Mouse (Mus musculus) erythroblast, embryonic 14.5 days (primary cell): Measurements from ENCODE around the gene Slfn9. TPM values are rescaled to one million over a fixed set of nuclear protein-coding genes. Genes with fewer than 3 reads are reported as not detected.

ENCODE experiments used
- H3K27me3 ChIP-seq: 2 replicates; pipeline ENCODE4 v1.6.1; 2012; ENCODE audit warnings: inconsistent platforms; ENCODE audit not compliant: control insufficient read depth
- H3K36me3 ChIP-seq: 2 replicates; pipeline ENCODE4 v1.6.1; 2012; ENCODE audit warnings: mild to moderate bottlenecking, inconsistent platforms; ENCODE audit not compliant: control insufficient read depth
- H3K4me1 ChIP-seq: 2 replicates; pipeline ENCODE4 v1.6.1; 2012; ENCODE audit warnings: inconsistent platforms; ENCODE audit not compliant: control insufficient read depth
- H3K4me3 ChIP-seq: replicated peaks from 2 replicates; pipeline ENCODE3; 2012; ENCODE audit warnings: moderate library complexity, mild to moderate bottlenecking, inconsistent platforms
- H3K9me3 ChIP-seq: 2 replicates; pipeline ENCODE4 v1.6.1; 2012; ENCODE audit warnings: low read length, inconsistent platforms, mixed read lengths; ENCODE audit not compliant: control insufficient read depth
- GATA1 ChIP-seq: IDR thresholded peaks from 2 replicates; pipeline ENCODE4 v1.6.1; 2012; ENCODE audit warnings: low read length, inconsistent platforms, mixed read lengths
- TAL1 ChIP-seq: IDR thresholded peaks from 3 replicates; pipeline ENCODE4 v1.6.1; 2012; ENCODE audit warnings: low read length, inconsistent platforms, mixed read lengths
- polyA plus RNA-seq: library from polyadenylated mRNA; stranded (reverse); fragments of >175 nt; gene quantifications from 2 replicates; pipeline ENCODE4 v1.2.3, GENCODE M21; 2012

Slfn9 gene
- polyA plus RNA-seq, 1 experiment = 0.46 TPM

- peaks cover 2% of the 10 kb centered on the region; the same call in 1 of the 2 replicates for H3K4me1 ChIP-seq
- peaks cover 6% of the 10 kb centered on the region; the same call in 1 of the 2 replicates for H3K27me3 ChIP-seq
- TF ChIP-seq TAL1 (no peak), GATA1 (no peak)
- no peaks in the 10 kb centered on the region for H3K9me3 ChIP-seq
- no peaks in the 10 kb centered on the region for H3K36me3 ChIP-seq
- H3K4me3 ChIP-seq = no peak overlapping the region
Measured at GRCm38 (mm10) chr11:82962215-82962614, 29.4 kb downstream of the Slfn9 start.

DNA sequence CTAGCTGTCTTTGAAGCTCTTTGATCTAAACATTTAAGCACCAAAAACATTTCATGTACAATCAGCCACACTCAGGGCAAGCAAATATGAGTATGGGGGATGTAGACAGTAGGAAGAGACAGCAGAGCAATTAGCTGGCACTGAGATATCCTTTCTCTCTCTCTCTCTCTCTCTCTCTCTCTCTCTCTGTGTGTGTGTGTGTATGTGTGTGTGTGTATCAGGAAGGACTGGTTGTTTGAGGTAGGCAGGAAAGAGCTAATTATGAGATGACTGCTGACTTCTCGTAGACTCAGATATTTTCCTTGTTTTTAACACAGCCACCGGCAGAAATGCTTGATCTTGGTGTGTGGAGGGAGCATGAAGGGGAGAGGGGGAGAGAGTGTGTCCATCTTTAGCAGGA, 29.9 kb downstream of the Slfn9 start:
- Histone ChIP-seq H3K4me3 (no peak overlapping the region), H3K27me3 (peaks cover 6% of the 10 kb centered on the region; the same call in 1 of the 2 replicates), H3K36me3 (no peaks in the 10 kb centered on the region), H3K9me3 (no peaks in the 10 kb centered on the region), H3K4me1 (peaks cover 2% of the 10 kb centered on the region; the same call in 1 of the 2 replicates)
- TF ChIP-seq TAL1 (no peak), GATA1 (no peak)

- no peaks in the 10 kb centered on the region; the same call in 1 of the 2 replicates for H3K4me1 ChIP-seq
- no peaks in the 10 kb centered on the region for H3K9me3 ChIP-seq
- H3K4me3 ChIP-seq = no peak overlapping the region
- no peaks in the 10 kb centered on the region for H3K36me3 ChIP-seq
- TF ChIP-seq GATA1 = no peak
- no peak for TF ChIP-seq TAL1
- H3K27me3 ChIP-seq = peaks cover 19% of the 10 kb centered on the region
Measured at GRCm38 (mm10) chr11:82959613-82960012, 32.0 kb downstream of the Slfn9 start.

- peaks cover 4% of the 10 kb centered on the region for H3K4me1 ChIP-seq
- H3K27me3 ChIP-seq = peaks cover 45% of the 10 kb centered on the region
- no peak overlapping the region for H3K4me3 ChIP-seq
- no peaks in the 10 kb centered on the region for H3K9me3 ChIP-seq
- no peaks in the 10 kb centered on the region for H3K36me3 ChIP-seq
- no peak for TF ChIP-seq GATA1
- TF ChIP-seq TAL1 = no peak
Measured at GRCm38 (mm10) chr11:82956925-82957324, 34.7 kb downstream of the Slfn9 start.

GRCm38 (mm10) chr11:82954631-82955030, 37.0 kb downstream of the Slfn9 start:
- Histone ChIP-seq H3K4me1 (peaks cover 6% of the 10 kb centered on the region), H3K27me3 (peaks cover 61% of the 10 kb centered on the region), H3K36me3 (no peaks in the 10 kb centered on the region), H3K4me3 (no peak overlapping the region), H3K9me3 (no peaks in the 10 kb centered on the region)
- TF ChIP-seq GATA1 (no peak), TAL1 (no peak)

- peaks cover 6% of the 10 kb centered on the region for H3K4me1 ChIP-seq
- H3K9me3 ChIP-seq = no peaks in the 10 kb centered on the region
- H3K4me3 ChIP-seq = no peak overlapping the region
- TF ChIP-seq TAL1 (no peak), GATA1 (no peak)
- H3K36me3 ChIP-seq = no peaks in the 10 kb centered on the region
- H3K27me3 ChIP-seq = peaks cover 75% of the 10 kb centered on the region
Measured at GRCm38 (mm10) chr11:82952612-82953542, 38.8 kb downstream of the Slfn9 start.

GRCm38 (mm10) chr11:82951865-82952611, 39.6 kb downstream of the Slfn9 start:
- Histone ChIP-seq H3K27me3 (peaks cover 75% of the 10 kb centered on the region), H3K4me1 (peaks cover 6% of the 10 kb centered on the region), H3K4me3 (no peak overlapping the region), H3K36me3 (no peaks in the 10 kb centered on the region), H3K9me3 (no peaks in the 10 kb centered on the region)
- TF ChIP-seq TAL1 (no peak), GATA1 (no peak)

DNA sequence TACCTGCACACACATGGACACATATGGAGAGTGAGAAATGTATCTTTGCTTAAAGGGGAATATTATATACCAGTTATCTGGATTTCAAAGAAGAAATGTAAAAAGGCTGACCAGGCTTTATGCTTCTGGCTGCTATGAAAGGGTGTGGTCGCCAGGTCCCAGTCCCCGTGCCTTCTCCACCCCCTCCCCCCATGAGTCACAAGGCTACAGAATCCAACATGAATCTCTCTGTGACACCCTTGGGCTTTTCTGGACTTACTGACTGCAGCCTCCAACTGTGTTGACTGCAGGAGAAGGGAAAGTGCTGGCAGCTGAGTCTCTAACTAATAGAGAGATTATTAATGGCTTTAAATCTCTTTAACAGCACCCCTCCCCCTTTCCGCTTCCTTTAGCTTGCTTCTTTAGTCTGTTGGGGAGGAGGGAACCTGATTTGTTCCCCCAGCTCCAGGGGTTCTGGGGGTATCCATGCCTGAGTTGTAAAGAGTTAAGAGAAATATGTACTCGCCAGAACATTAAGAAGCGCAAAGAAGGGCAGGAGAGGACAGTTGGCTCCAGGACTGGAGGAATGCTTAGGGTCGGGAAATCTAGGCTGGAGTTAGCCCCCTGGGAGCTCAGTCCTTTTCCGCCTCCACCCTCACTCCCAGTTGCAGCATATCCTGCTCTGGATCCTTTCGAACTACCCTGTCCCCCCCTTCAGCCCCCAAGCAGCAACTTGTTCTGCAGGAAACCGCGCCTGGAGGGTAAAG, 40.7 kb downstream of the Slfn9 start, which contains the start of gene Slfn5:
Slfn5 (plus strand) TSS at position 614 of the 746 bp plus-strand sequence.
- H3K9me3 ChIP-seq = no peaks in the 10 kb centered on the region
- peaks cover 68% of the 10 kb centered on the region for H3K27me3 ChIP-seq
- no peak for TF ChIP-seq GATA1
- no peak for TF ChIP-seq TAL1
- no peak within 1 kb of the TSS for H3K4me3 ChIP-seq
- H3K36me3 ChIP-seq = no peaks in the 10 kb centered on the region
- peaks cover 6% of the 10 kb centered on the region for H3K4me1 ChIP-seq
